Mouse (Mus musculus) liver, embryonic 14.5 days (tissue): ENCODE results near the gene Ppp1r21.

Source experiments
- CTCF ChIP-seq: IDR thresholded peaks from 2 replicates; pipeline ENCODE4 v1.5.1; 2016; ENCODE audit warnings: antibody characterized with exemption, low read depth, control low read depth
- EP300 ChIP-seq: IDR thresholded peaks from 2 replicates; pipeline ENCODE4 v1.6.1; 2016; ENCODE audit warnings: antibody characterized with exemption, low read depth

DNA sequence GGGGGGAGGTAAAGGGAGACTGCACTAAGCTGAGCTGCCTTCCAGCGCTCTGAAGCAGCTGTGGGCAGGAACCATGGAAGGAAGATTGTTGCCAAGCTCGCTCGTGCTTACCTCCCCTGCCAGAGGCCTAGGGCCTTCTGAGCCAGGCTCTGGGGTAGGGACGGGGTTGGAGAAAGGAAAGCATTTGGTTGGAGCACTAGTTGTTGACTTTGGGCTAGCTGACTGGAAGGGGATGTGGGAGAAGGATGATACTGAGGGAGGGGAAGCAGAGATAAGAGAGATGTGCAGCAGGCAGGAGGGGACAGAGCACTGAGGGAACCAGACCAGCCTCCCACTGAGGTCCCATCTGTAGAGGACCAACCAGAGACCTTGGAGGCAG, 99.5 kb downstream of the Ppp1r21 start:
- TF ChIP-seq CTCF (no peak), EP300 (no peak)
